Mouse (Mus musculus) C2C12 (cell line): ENCODE measurements around the gene Lgmn.

Experiments
- CTCF ChIP-seq: IDR thresholded peaks from one replicate; pipeline ENCODE4 v1.5.1; 2011; ENCODE audit not compliant: control insufficient read depth, insufficient read depth, insufficient read length
- MYOD1 ChIP-seq: IDR thresholded peaks from one replicate; pipeline ENCODE4 v1.6.1; 2011; ENCODE audit warnings: low read depth; ENCODE audit not compliant: control insufficient read depth, insufficient read length
- USF1 ChIP-seq: IDR thresholded peaks from one replicate; pipeline ENCODE4 v1.6.1; 2011; ENCODE audit warnings: low read depth, mild to moderate bottlenecking, control low read depth, moderate library complexity

- TF ChIP-seq CTCF (no peak), USF1 (no peak), MYOD1 (no peak)
Observed at GRCm38 (mm10) chr12:102468136-102468535, 28.5 kb upstream of the Lgmn start.
